Mouse (Mus musculus): ENCODE measurements around the gene Peli2.

Gene Peli2

GRCm38 (mm10) chr14:48224203-48224602 is 103.6 kb downstream of the Peli2 start:
- ATAC-seq (ENCODE audit: low TSS enrichment), result peak; percentile 85

GRCm38 (mm10) chr14:48224861-48225300 is 104.3 kb downstream of the Peli2 start:
- peak; percentile 8; the same call in 1 of the 2 replicates for ATAC-seq (ENCODE audit: low TSS enrichment)

DNA sequence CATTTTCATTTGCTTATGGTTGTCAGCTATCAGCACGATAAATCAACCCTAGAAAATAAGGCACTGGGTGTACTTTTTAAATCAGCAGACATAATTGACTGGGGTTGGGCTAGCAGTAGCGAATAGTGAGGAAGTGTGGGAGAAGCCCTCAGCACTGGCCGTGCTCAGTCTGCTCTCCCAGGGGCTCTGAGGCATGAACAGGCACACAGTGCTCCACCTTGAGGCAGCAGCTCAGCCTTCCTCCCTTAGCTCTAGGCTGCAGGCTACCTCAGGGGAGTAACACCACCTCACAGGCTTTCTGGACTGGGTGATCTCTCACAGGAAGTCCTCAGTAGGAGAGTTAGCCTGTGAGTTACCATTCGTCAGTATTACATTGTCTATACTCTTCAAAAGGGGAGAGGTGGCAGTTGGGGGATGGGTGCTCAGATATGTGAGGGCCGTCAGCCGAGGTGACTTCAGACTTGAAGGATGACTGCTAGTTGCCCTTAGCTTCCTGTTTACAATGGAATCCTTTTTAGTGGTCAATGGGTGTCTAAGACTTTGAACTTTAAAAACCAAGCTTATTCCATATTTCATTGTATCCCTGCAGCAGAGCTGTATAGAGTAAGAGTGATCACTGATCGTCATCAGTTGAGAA is 105.3 kb downstream of the Peli2 start:
- ATAC-seq (ENCODE audit: low TSS enrichment), result no peak

DNA sequence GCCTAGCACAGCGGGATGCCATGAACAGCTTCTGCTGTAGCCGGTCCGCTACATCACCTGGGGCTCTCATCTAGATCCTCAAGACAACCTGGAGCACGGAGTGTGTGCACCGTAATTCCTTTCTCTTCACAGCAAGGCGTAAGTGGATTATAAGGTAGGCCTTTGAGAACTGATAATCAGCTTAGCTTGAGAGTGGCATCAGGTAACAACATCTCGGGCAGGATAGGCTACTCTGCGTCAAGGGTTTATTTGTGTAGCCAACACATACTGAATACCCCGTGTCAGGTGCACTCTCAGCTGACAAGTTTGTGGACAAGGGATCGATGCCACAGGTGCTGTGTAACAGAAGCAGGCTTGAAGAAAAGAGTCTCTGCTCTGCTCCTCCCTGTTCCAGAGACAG is 106.1 kb downstream of the Peli2 start:
- ATAC-seq (ENCODE audit: low TSS enrichment), result no peak

GRCm38 (mm10) chr14:48234785-48235519 is 114.3 kb downstream of the Peli2 start:
- no peak for ATAC-seq (ENCODE audit: low TSS enrichment)

DNA sequence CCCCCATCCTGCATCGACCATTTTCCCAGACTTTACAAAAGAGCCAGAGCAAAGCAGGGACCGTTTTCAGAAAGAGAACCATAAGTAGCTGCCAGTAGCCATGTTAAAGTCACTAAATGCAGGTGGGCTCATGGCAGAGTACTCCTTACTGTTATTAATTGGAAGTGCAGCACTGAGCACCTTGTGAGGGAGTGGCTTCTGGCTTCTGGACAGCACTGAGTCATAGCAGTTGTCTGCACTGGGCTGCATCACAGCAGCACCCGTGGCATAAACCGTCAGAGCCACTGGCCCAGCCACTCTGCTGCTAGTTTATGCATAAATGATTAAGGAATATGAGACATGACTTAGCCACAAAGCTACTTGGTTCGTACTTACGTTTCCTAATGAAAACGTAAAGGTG is 120.7 kb downstream of the Peli2 start:
- 0 out of 2 replicates have a peak, but pooled peaks have one; percentile 55 for ATAC-seq (ENCODE audit: low TSS enrichment)

DNA sequence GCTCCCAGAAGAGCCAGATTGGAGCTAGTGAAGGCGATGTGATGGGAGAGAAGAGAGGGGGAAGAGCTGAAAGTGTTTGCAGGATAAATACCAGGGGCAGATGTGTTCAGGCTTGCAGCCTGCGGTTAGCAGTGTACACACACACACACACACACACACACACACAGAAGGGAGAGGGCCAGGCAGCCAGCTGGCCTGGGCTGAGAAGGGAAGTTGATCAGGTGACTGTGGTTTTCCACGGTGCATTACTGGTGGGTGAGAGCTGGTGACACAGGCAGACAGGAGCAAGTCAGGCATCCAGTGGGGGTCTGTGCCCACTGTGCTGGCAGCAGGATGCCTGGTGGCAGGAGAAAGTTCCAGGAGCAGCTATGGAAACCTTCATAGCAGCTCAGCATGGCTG is 125.6 kb downstream of the Peli2 start:
- ATAC-seq (ENCODE audit: low TSS enrichment), result no peak

- ATAC-seq (ENCODE audit: low TSS enrichment), result peak; percentile 64
These were observed 126.3 kb downstream of the Peli2 start for GRCm38 (mm10) chr14:48246963-48247362.

- ATAC-seq (ENCODE audit: low TSS enrichment), result peak; percentile 79
These were observed 128.8 kb downstream of the Peli2 start for GRCm38 (mm10) chr14:48249459-48249858.

DNA sequence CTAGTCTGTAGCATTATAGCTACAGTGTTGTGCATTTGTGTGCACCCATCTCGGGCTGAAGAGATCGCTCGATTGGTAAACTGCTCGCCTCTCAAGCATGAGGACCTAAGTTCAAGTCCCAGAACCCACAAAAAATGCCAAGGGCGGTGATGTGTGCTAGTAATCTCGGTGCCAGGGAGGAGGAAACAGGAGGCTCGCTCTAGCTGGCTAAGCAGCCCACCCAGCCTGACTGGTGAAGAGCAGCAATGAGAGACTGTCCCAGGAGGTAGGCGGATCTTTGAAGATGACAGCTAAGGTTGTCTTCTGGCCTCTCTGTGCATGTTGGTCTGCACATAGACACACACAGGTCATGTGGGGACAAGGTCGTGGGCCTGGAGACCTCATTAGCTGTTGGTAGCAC is 129.3 kb downstream of the Peli2 start:
- no peak for ATAC-seq (ENCODE audit: low TSS enrichment)

GRCm38 (mm10) chr14:48251381-48251979 is 130.9 kb downstream of the Peli2 start:
- no peak for ATAC-seq (ENCODE audit: low TSS enrichment)

GRCm38 (mm10) chr14:48253183-48253582 is 132.6 kb downstream of the Peli2 start:
- ATAC-seq (ENCODE audit: low TSS enrichment), result no peak

- no peak for ATAC-seq (ENCODE audit: low TSS enrichment)
These were observed 134.1 kb downstream of the Peli2 start for GRCm38 (mm10) chr14:48254696-48255095.

GRCm38 (mm10) chr14:48255290-48255689 is 134.7 kb downstream of the Peli2 start:
- no peak for ATAC-seq (ENCODE audit: low TSS enrichment)

DNA sequence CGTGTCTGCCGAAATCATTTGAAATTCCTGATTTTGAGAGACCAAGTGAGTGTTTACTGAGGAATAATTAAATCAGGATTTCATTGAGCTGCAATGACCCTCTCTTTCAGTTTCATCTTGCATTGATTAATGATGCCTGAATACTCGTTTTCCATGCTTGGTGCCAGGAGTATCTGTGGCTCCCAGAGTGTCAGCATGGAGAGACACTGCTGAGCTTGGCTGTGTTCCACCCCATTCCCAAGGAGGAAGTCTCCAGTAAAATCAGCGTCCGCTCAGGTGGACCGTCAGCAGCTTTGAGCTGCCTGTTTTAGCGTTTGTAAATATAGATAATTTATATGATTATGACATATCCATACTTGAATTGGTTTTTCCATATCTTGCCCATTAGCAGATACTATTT is 137.1 kb downstream of the Peli2 start:
- no peak for ATAC-seq (ENCODE audit: low TSS enrichment)

- ATAC-seq (ENCODE audit: low TSS enrichment), result no peak
These were observed 138.2 kb downstream of the Peli2 start for GRCm38 (mm10) chr14:48258696-48259366.

DNA sequence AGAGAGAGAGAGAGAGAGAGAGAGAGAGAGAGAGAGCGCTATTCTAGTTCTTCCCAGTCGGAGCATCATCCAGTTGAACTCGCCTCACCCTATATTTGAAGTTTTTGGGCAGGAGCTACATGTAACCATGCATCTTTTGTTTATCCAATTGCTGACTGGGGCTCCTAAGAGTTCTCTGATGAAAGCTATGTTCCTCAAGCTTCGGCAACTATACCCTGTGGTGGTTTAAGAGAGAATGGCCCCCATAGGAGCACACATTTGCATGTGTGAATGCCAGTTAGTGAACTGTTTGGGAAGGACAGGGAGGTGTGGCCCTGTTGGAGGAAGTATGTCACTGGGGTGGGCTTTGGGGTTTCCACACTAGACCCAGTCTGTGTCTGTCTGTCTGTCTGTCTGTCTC is 142.5 kb downstream of the Peli2 start:
- ATAC-seq (ENCODE audit: low TSS enrichment), result no peak

DNA sequence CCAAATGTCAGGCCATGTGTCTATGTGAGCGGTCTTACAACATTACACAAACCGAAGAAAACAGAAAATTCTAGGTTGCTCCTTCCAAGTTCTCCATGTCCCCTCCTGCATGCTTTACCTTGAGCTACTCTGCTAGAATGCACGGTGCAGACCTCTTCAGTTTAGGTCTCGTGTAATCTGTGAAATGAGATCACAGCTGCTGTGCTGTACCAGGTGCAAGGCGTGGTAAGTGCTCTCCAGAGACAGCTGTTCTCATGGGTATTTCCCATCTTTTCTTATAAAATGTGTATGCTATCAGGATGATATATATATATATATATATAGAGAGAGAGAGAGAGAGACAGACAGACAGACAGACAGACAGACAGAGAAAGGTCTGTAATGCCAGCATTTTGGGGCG is 146.1 kb downstream of the Peli2 start:
- no peak for ATAC-seq (ENCODE audit: low TSS enrichment)

GRCm38 (mm10) chr14:48278291-48278690 is 157.7 kb downstream of the Peli2 start:
- ATAC-seq (ENCODE audit: low TSS enrichment), result no peak

- ATAC-seq (ENCODE audit: low TSS enrichment), result peak; percentile 93
These were observed 166.3 kb downstream of the Peli2 start for GRCm38 (mm10) chr14:48286949-48287348.

DNA sequence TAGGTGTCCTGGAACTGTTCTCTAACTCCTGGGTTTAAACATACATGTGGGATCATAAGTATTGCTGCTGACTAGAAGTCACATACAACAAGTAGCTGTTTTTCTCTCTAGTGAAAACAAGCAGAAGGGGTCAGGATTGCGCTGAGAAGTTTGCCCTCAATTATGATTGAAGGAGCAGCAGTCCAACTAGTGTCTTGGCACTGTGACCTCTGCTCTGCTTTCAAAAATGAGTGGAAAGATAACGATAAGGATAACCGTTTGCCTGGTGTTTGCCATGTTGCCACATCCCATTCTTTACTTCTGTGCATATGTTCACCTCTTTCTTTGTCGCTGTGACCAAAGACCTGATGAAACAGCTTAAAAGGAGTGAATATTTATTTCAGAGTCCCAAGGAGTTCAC is 167.0 kb downstream of the Peli2 start:
- ATAC-seq (ENCODE audit: low TSS enrichment), result no peak

DNA sequence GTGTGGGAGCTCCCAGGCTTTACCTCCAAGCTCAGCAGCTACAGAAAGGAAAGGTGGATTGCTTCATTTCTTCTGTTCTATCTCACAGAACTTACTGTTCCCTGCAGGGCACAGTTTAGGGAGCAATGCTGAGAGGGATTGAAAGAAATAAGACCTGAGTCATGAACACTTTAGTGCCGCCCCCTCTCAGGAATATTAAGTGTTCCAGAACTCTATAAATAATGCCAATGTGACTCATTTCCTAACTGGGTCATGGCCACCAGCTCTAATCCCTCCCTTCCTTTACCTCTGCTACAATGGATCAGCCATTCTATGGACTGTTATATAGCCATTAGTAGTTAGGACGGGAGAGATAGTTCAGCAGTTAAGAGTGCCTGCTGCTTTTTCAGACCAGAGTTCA is 168.0 kb downstream of the Peli2 start:
- ATAC-seq (ENCODE audit: low TSS enrichment), result no peak
